Mouse (Mus musculus): ENCODE data around the gene Lbp. TPM values are rescaled to one million over a fixed set of nuclear protein-coding genes. Genes with fewer than 3 reads are reported as not detected.

The Lbp gene
- total RNA-seq, 2 experiments from 2014 or later: 5.4 to 6.4 TPM

- DNase-seq (ENCODE audit: low spot score): no peak
- intact Hi-C loops (cut with DNase I): no loop called here
Measured at GRCm38 (mm10) chr2:158356121-158356520, 49.8 kb downstream of the Lbp start.

GRCm38 (mm10) chr2:158359757-158360620 lies 53.7 kb downstream of the Lbp start:
- no peak for DNase-seq (ENCODE audit: low spot score)
- intact Hi-C loops (cut with DNase I): loop anchor here (5.0 kb wide), 1 partner anchor 47 kb away; the partner anchor contains the start of gene Ralgapb

- intact Hi-C loops (cut with DNase I): loop anchor here (5.0 kb wide), 1 partner anchor 46 kb away; the partner anchor contains the start of gene Ralgapb
- DNase-seq (ENCODE audit: low spot score): peak; percentile 66
Measured at GRCm38 (mm10) chr2:158360873-158361677, 54.8 kb downstream of the Lbp start.

- intact Hi-C loops (cut with DNase I): loop anchor here (5.0 kb wide), 1 partner anchor 46 kb away; the partner anchor contains the start of gene Ralgapb
- no peak for DNase-seq (ENCODE audit: low spot score)
Measured at GRCm38 (mm10) chr2:158361678-158362320, 55.5 kb downstream of the Lbp start.

GRCm38 (mm10) chr2:158364175-158364574 lies 57.9 kb downstream of the Lbp start:
- intact Hi-C loops (cut with DNase I): loop anchor here (5.0 kb wide), 1 partner anchor 43 kb away; the partner anchor contains the start of gene Ralgapb
- no peak for DNase-seq (ENCODE audit: low spot score)

- no peak for DNase-seq (ENCODE audit: low spot score)
- intact Hi-C loops (cut with DNase I): no loop called here
Measured at GRCm38 (mm10) chr2:158365099-158365850, 59.0 kb downstream of the Lbp start.

GRCm38 (mm10) chr2:158367654-158368053 lies 61.4 kb downstream of the Lbp start:
- intact Hi-C loops (cut with DNase I): no loop called here
- no peak for DNase-seq (ENCODE audit: low spot score)

GRCm38 (mm10) chr2:158368313-158368712 lies 62.0 kb downstream of the Lbp start:
- no peak for DNase-seq (ENCODE audit: low spot score)
- intact Hi-C loops (cut with DNase I): no loop called here

GRCm38 (mm10) chr2:158369474-158370172 lies 63.3 kb downstream of the Lbp start:
- intact Hi-C loops (cut with DNase I): no loop called here
- no peak for DNase-seq (ENCODE audit: low spot score)

GRCm38 (mm10) chr2:158370173-158370550 lies 63.9 kb downstream of the Lbp start:
- no peak for DNase-seq (ENCODE audit: low spot score)
- intact Hi-C loops (cut with DNase I): no loop called here

GRCm38 (mm10) chr2:158373061-158373460 lies 66.8 kb downstream of the Lbp start:
- intact Hi-C loops (cut with DNase I): no loop called here
- DNase-seq (ENCODE audit: low spot score): no peak

- DNase-seq (ENCODE audit: low spot score): no peak
- intact Hi-C loops (cut with DNase I): no loop called here
Measured at GRCm38 (mm10) chr2:158373516-158373915, 67.2 kb downstream of the Lbp start.

GRCm38 (mm10) chr2:158375443-158376122 lies 69.3 kb downstream of the Lbp start, which contains the start of gene Snhg11:
Gene Snhg11, plus strand, starts transcription at chr2:158375638.
- no peak for DNase-seq (ENCODE audit: low spot score)
- intact Hi-C loops (cut with DNase I): no loop called here

GRCm38 (mm10) chr2:158376123-158376687 lies 69.9 kb downstream of the Lbp start:
- intact Hi-C loops (cut with DNase I): no loop called here
- no peak for DNase-seq (ENCODE audit: low spot score)

- DNase-seq (ENCODE audit: low spot score): no peak
- intact Hi-C loops (cut with DNase I): no loop called here
Measured at GRCm38 (mm10) chr2:158376798-158377197, 70.5 kb downstream of the Lbp start.

GRCm38 (mm10) chr2:158377811-158378210 lies 71.5 kb downstream of the Lbp start:
- DNase-seq (ENCODE audit: low spot score): no peak
- intact Hi-C loops (cut with DNase I): no loop called here

- DNase-seq (ENCODE audit: low spot score): no peak
- intact Hi-C loops (cut with DNase I): no loop called here
Measured at GRCm38 (mm10) chr2:158379354-158380078, 73.2 kb downstream of the Lbp start.

Measured in heart, postnatal 25 days (tissue).